ENCODE assay signal across 24 mouse cellular contexts in the genomic region with DNA sequence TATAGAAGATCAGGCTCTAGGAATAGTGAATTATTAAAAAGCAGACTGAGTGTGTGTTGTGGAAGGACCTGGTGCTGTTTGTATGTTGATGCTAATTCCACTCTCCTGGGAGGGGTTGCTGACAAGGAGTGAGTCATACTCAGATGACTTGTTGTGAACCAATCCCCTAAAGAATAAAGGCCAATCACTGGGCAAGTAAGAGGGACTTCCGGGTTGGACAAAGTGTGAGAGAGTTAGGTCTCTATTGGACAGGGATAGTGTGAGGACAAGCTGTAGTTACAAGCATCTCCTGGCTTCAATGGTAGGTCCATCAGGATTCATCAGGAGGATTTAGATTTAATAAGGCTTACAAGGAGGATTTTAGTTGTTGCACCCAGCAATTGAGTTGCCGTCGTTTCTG. TPM values are rescaled to one million over a fixed set of nuclear protein-coding genes. Genes with fewer than 3 reads are reported as not detected.
DNase-seq lines count a peak whose midpoint lies in the region; TF ChIP-seq lines count a peak whose summit lies in the region.
"Had no signal": no experiment of that assay in that cellular context is flagged by ENCODE, and none has a peak within 500 bp of the region (broad histone marks: within the 10 kb centered on the region; RNA-seq: fewer than 3 reads in every experiment).

No protein-coding gene starts in this region.

- intact Hi-C loops in heart, postnatal 14 days (cut with DNase I) = no loop called here

- peaks cover 20% of the 10 kb centered on the region for H3K4me1 ChIP-seq in bone marrow macrophage, adult 2 months (ENCODE audit: control insufficient read depth, insufficient read depth, low read length)
- H3K4me1 ChIP-seq: heart, embryonic 12.5 days had no signal

- no peak for TF ChIP-seq CTCF in bone marrow macrophage, adult 2 months (IDR thresholded peaks at IDR 0.05; ENCODE audit: low read depth, low read length)

- no peak for TF ChIP-seq POLR2A in bone marrow macrophage, adult 2 months (IDR thresholded peaks at IDR 0.05; ENCODE audit: borderline replicate concordance, low read depth, low read length)

- H3K27ac ChIP-seq in bone marrow macrophage, adult 2 months (ENCODE audit: insufficient read depth, low read depth, low read length) = 0 out of 2 replicates have a peak overlapping the region, but pooled peaks have one; percentile 15
- H3K27ac ChIP-seq: gastrocnemius, adult 2 months; heart, embryonic 15.5 days; hindbrain, embryonic 14.5 days; hindbrain, postnatal 0 days had no signal

- no peak overlapping the region for H3K4me3 ChIP-seq in bone marrow macrophage, adult 2 months (ENCODE audit: insufficient read depth, low read length)
- H3K4me3 ChIP-seq: gastrocnemius, adult 2 months; heart, embryonic 12.5 days; heart, embryonic 15.5 days had no signal

- DNase-seq in heart, adult 11 months = peak; percentile 40
- no peak for DNase-seq in heart, postnatal 14 days
- peak; percentile 9 for DNase-seq in MN1 (ENCODE audit: low spot score)
- no peak for DNase-seq in right cerebral cortex, adult 18-20 months
- no peak for DNase-seq in urinary bladder, postnatal 36 days (ENCODE audit: low spot score in 2 of 2)
- DNase-seq: adrenal gland, adult 2 months; adrenal gland, postnatal 14 days; cerebellum, adult 11-12 months; cerebellum, adult 8-10 months; cerebellum, postnatal 10 days; cerebellum, postnatal 36 days; embryo, embryonic 11 days; forebrain, postnatal 0 days; gastrocnemius, adult 2 months; gastrocnemius, postnatal 14 days; heart, adult 18-20 months; heart, postnatal 10 days; heart, postnatal 4 days; kidney, adult 2 months had no signal

RNA-seq across cellular contexts. Expression of gene Armh3, which starts 10.1 kb away (rescaled TPM):
- total RNA-seq in heart, postnatal 14 days (2021) = 10 to 100 TPM; 12.9 to 16.5 TPM
- polyA plus RNA-seq in bone marrow macrophage, adult 2 months (2012; ENCODE audit: insufficient read depth, insufficient read length, missing spikeins) = 9.6 and 13.2 TPM in 2 replicates

RNA-seq across cellular contexts. Expression of gene Hps6, which starts 15.1 kb away (rescaled TPM):
- 1 to 10 TPM; 6.3 to 6.5 TPM for total RNA-seq in heart, postnatal 14 days (2021)
- 6.7 and 6.9 TPM in 2 replicates for polyA plus RNA-seq in bone marrow macrophage, adult 2 months (2012; ENCODE audit: insufficient read depth, insufficient read length, missing spikeins)

RNA-seq across cellular contexts. Expression of gene Pprc1, which starts 56.4 kb away (rescaled TPM):
- total RNA-seq in heart, postnatal 14 days (2021) = 10 to 100 TPM; 13.8 to 14.1 TPM
- polyA plus RNA-seq in bone marrow macrophage, adult 2 months (2012; ENCODE audit: insufficient read depth, insufficient read length, missing spikeins) = 10.9 and 16.5 TPM in 2 replicates

RNA-seq across cellular contexts. Expression of gene Ldb1, which starts 56.8 kb away (rescaled TPM):
- total RNA-seq in heart, postnatal 14 days (2021) = 10 to 100 TPM; 54.4 to 61.0 TPM
- 103 and 106 TPM in 2 replicates for polyA plus RNA-seq in bone marrow macrophage, adult 2 months (2012; ENCODE audit: insufficient read depth, insufficient read length, missing spikeins)

Comparison
In these comparisons a context has a peak if more than half of its experiments do, and no peak if none do; other contexts are left out.
1. DNase-seq: peak in heart, adult 11 months (single experiment) and MN1 (single experiment); none in heart, postnatal 14 days (0 of 2), right cerebral cortex, adult 18-20 months (single experiment) and urinary bladder, postnatal 36 days (0 of 2).